Mouse (Mus musculus): ENCODE results near the gene Eno1. TPM values are rescaled to one million over a fixed set of nuclear protein-coding genes. Genes with fewer than 3 reads are reported as not detected.
A peak's percentile ranks its signal among the peaks of the same experiment; 100 is the strongest.

Eno1 gene
- polyA plus RNA-seq, 1 experiment from 2014 or later = 1,577 TPM

- H3K9ac ChIP-seq = 0 out of 2 replicates have a peak overlapping the region, but pooled peaks have one; percentile 34
- peaks cover 4% of the 10 kb centered on the region; the same call in 1 of the 2 replicates for H3K36me3 ChIP-seq
- 54% methylated on average over 20 of the region's 20 CpGs for WGBS
- H3K4me2 ChIP-seq (replicated peaks) = no peak overlapping the region
- peaks cover 19% of the 10 kb centered on the region; the same call in 1 of the 2 replicates for H3K4me1 ChIP-seq
- H3K9me3 ChIP-seq = no peaks in the 10 kb centered on the region
- peak; percentile 53; the same call in 1 of the 2 replicates for ATAC-seq (ENCODE audit: insufficient number of reproducible peaks, insufficient read depth, low FRiP score, low TSS enrichment)
- no peak overlapping the region for H3K4me3 ChIP-seq
- no peaks in the 10 kb centered on the region for H3K27me3 ChIP-seq
- peak overlapping the region; percentile 43 for H3K27ac ChIP-seq
Measured at GRCm38 (mm10) chr4:150257252-150258204, 21.0 kb downstream of the Eno1 start.

DNA sequence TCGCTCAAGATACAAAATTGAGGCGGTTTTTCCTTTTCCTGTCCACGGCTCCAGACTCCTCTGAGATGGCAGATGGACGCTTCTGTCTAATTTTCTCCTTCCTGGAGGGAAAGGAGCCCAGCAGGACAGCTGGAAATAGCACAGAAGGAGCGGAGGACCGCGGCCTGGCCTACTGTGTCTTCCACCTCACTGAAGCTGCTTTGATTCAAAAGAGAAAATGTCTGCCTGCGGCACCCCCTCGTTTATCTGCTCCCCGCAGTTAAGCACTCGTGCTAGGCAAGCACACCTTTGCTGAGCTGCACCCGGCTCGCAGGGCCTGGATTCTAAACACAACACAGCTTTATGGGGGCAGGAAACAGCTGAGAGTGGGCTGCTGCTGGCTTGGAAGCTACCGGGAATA, 21.9 kb downstream of the Eno1 start:
- no peak overlapping the region for H3K4me2 ChIP-seq (replicated peaks)
- H3K4me3 ChIP-seq = no peak overlapping the region
- no peak for ATAC-seq (ENCODE audit: insufficient number of reproducible peaks, insufficient read depth, low FRiP score, low TSS enrichment)
- H3K4me1 ChIP-seq = peaks cover 19% of the 10 kb centered on the region; the same call in 1 of the 2 replicates
- no peaks in the 10 kb centered on the region for H3K36me3 ChIP-seq
- 0 out of 2 replicates have a peak overlapping the region, but pooled peaks have one; percentile 34 for H3K9ac ChIP-seq
- no peaks in the 10 kb centered on the region for H3K9me3 ChIP-seq
- WGBS = 57% methylated on average over 14 of the region's 14 CpGs
- peak overlapping the region; percentile 43 for H3K27ac ChIP-seq
- no peaks in the 10 kb centered on the region for H3K27me3 ChIP-seq

GRCm38 (mm10) chr4:150259577-150259976, 23.1 kb downstream of the Eno1 start:
- Histone ChIP-seq H3K27ac (no peak overlapping the region), H3K4me1 (peaks cover 19% of the 10 kb centered on the region; the same call in 1 of the 2 replicates), H3K9ac (no peak overlapping the region), H3K4me2 (replicated peaks) (no peak overlapping the region), H3K27me3 (no peaks in the 10 kb centered on the region), H3K9me3 (no peaks in the 10 kb centered on the region), H3K36me3 (no peaks in the 10 kb centered on the region), H3K4me3 (no peak overlapping the region)
- no peak for ATAC-seq (ENCODE audit: insufficient number of reproducible peaks, insufficient read depth, low FRiP score, low TSS enrichment)
- WGBS = 93% methylated on average over 7 of the region's 7 CpGs

DNA sequence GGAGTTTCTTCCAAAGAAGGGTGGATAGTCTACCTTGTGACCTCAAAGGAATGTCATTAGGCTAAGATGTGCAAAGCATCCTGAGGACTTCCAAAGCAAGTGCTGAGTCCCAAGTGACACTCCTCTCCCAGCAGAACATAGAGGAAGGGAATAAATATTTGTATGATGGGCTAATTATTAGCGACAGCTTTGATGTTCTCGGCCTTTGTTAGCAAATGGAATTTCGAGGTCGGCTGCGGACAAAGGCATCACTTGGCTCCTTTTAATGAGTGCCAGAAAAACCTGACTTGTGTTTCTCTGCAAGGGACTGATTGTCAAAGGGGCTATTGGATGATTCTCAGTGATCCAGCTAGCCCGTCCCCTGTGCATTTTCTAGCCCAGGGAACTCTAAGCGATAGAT, 23.6 kb downstream of the Eno1 start:
- Histone ChIP-seq H3K36me3 (no peaks in the 10 kb centered on the region), H3K27ac (no peak overlapping the region), H3K4me2 (replicated peaks) (no peak overlapping the region), H3K4me1 (peaks cover 19% of the 10 kb centered on the region; the same call in 1 of the 2 replicates), H3K9ac (no peak overlapping the region), H3K4me3 (no peak overlapping the region), H3K27me3 (no peaks in the 10 kb centered on the region), H3K9me3 (no peaks in the 10 kb centered on the region)
- ATAC-seq (ENCODE audit: insufficient number of reproducible peaks, insufficient read depth, low FRiP score, low TSS enrichment) = no peak
- 56% methylated on average over 7 of the region's 7 CpGs for WGBS

- no peaks in the 10 kb centered on the region for H3K27me3 ChIP-seq
- no peaks in the 10 kb centered on the region for H3K36me3 ChIP-seq
- no peak overlapping the region for H3K4me2 ChIP-seq (replicated peaks)
- H3K4me3 ChIP-seq = no peak overlapping the region
- no peaks in the 10 kb centered on the region for H3K9me3 ChIP-seq
- 38% methylated on average over 6 of the region's 6 CpGs for WGBS
- no peak overlapping the region for H3K27ac ChIP-seq
- peaks cover 19% of the 10 kb centered on the region; the same call in 1 of the 2 replicates for H3K4me1 ChIP-seq
- H3K9ac ChIP-seq = no peak overlapping the region
- ATAC-seq (ENCODE audit: insufficient number of reproducible peaks, insufficient read depth, low FRiP score, low TSS enrichment) = no peak
Measured at GRCm38 (mm10) chr4:150260745-150261144, 24.2 kb downstream of the Eno1 start.

DNA sequence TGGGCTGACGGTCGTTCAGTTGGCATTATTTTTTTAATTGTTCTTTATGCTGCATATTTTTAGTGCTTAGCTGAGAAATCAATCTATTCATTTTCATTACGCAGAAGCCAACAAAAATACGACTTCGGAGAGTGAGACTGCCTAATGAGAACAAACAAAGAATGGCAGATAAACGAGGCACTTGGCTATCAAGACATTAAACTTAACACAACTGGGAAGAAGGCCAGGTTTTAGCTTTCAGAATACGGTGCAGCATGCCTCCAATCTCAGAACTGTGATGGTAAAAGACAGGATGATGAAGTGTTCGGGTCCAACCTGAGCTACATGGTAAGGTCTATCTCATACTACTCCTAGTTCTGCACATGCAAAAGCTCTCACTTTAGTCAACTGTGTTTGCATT, 25.8 kb downstream of the Eno1 start:
- peaks cover 19% of the 10 kb centered on the region; the same call in 1 of the 2 replicates for H3K4me1 ChIP-seq
- H3K4me3 ChIP-seq = no peak overlapping the region
- ATAC-seq (ENCODE audit: insufficient number of reproducible peaks, insufficient read depth, low FRiP score, low TSS enrichment) = no peak
- 89% methylated on average over 8 of the region's 8 CpGs for WGBS
- no peak overlapping the region for H3K27ac ChIP-seq
- H3K36me3 ChIP-seq = no peaks in the 10 kb centered on the region
- no peak overlapping the region for H3K4me2 ChIP-seq (replicated peaks)
- H3K27me3 ChIP-seq = no peaks in the 10 kb centered on the region
- H3K9me3 ChIP-seq = no peaks in the 10 kb centered on the region
- H3K9ac ChIP-seq = no peak overlapping the region

GRCm38 (mm10) chr4:150264903-150265302, 28.4 kb downstream of the Eno1 start:
- Histone ChIP-seq H3K9ac (no peak overlapping the region), H3K4me3 (no peak overlapping the region), H3K27me3 (no peaks in the 10 kb centered on the region), H3K36me3 (no peaks in the 10 kb centered on the region), H3K4me1 (peaks cover 19% of the 10 kb centered on the region), H3K4me2 (replicated peaks) (no peak overlapping the region), H3K27ac (no peak overlapping the region), H3K9me3 (no peaks in the 10 kb centered on the region)
- WGBS = 54% methylated on average over 7 of the region's 7 CpGs
- ATAC-seq (ENCODE audit: insufficient number of reproducible peaks, insufficient read depth, low FRiP score, low TSS enrichment) = no peak

GRCm38 (mm10) chr4:150265471-150265870, 28.9 kb downstream of the Eno1 start:
- Histone ChIP-seq H3K9me3 (no peaks in the 10 kb centered on the region), H3K4me2 (replicated peaks) (no peak overlapping the region), H3K4me1 (peaks cover 16% of the 10 kb centered on the region), H3K27me3 (no peaks in the 10 kb centered on the region), H3K4me3 (no peak overlapping the region), H3K9ac (no peak overlapping the region), H3K27ac (no peak overlapping the region), H3K36me3 (no peaks in the 10 kb centered on the region)
- ATAC-seq (ENCODE audit: insufficient number of reproducible peaks, insufficient read depth, low FRiP score, low TSS enrichment) = no peak
- WGBS = 60% methylated on average over 5 of the region's 5 CpGs

DNA sequence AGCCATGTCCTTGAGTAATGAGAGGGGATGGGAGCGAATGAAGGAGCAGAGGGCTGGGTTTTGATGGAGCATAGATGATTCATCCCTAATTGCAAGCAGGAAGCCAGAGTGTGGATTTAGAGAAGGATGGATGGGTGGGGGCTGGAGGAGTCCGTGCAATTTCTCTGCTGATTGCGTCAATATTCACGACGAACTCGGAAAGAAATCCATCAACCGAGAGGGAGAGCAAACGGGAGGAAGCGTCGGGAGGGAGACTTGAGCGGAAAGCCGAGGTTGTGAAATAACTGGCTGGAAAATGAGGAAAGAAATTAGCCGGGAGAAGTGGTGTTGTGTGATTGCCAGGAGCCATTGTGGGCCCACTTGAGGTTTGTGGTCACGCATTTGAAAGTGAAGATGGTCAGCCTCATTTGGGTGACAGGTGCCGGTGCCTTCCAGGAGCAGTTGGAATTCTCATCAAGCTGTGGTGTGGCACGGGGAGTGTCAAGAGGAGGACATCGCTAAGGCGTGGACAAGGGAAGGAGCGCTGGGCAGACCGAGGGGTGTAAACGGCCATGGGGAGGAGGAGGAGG, 30.2 kb downstream of the Eno1 start:
- H3K36me3 ChIP-seq = no peaks in the 10 kb centered on the region
- 79% methylated on average over 21 of the region's 21 CpGs for WGBS

GRCm38 (mm10) chr4:150268674-150269653, 32.4 kb downstream of the Eno1 start:
- Histone ChIP-seq H3K9ac (no peak overlapping the region), H3K27ac (0 out of 2 replicates have a peak overlapping the region, but pooled peaks have one; percentile 31), H3K4me3 (no peak overlapping the region), H3K9me3 (no peaks in the 10 kb centered on the region), H3K4me1 (peaks cover 32% of the 10 kb centered on the region), H3K36me3 (no peaks in the 10 kb centered on the region), H3K27me3 (no peaks in the 10 kb centered on the region), H3K4me2 (replicated peaks) (0 out of 2 replicates have a peak overlapping the region, but pooled peaks have one; percentile 2)
- ATAC-seq (ENCODE audit: insufficient number of reproducible peaks, insufficient read depth, low FRiP score, low TSS enrichment) = no peak
- 78% methylated on average over 33 of the region's 33 CpGs for WGBS

More for the DNA sequence above, 30.2 kb downstream of the Eno1 start:
- Histone ChIP-seq H3K4me1 (peaks cover 14% of the 10 kb centered on the region), H3K4me3 (no peak overlapping the region), H3K9me3 (no peaks in the 10 kb centered on the region), H3K27ac (no peak overlapping the region), H3K27me3 (no peaks in the 10 kb centered on the region), H3K4me2 (replicated peaks) (no peak overlapping the region), H3K9ac (no peak overlapping the region)
- no peak for ATAC-seq (ENCODE audit: insufficient number of reproducible peaks, insufficient read depth, low FRiP score, low TSS enrichment)

GRCm38 (mm10) chr4:150269679-150270078, 33.2 kb downstream of the Eno1 start:
- no peak for ATAC-seq (ENCODE audit: insufficient number of reproducible peaks, insufficient read depth, low FRiP score, low TSS enrichment)
- Histone ChIP-seq H3K4me1 (peaks cover 32% of the 10 kb centered on the region), H3K4me3 (no peak overlapping the region), H3K9ac (no peak overlapping the region), H3K27ac (0 out of 2 replicates have a peak overlapping the region, but pooled peaks have one; percentile 31), H3K9me3 (no peaks in the 10 kb centered on the region), H3K27me3 (no peaks in the 10 kb centered on the region), H3K36me3 (no peaks in the 10 kb centered on the region), H3K4me2 (replicated peaks) (peak overlapping the region; percentile 2; the same call in 1 of the 2 replicates)
- WGBS = 7% methylated on average over 7 of the region's 7 CpGs

All from embryonic facial prominence, embryonic 12.5 days (tissue).